Mouse (Mus musculus): Measurements from ENCODE around the gene Mageb18.
A peak's percentile ranks its signal among the peaks of the same experiment; 100 is the strongest.
"Not testable (repeated sequence)": the region's sequence is repeated elsewhere in the genome, so short reads cannot be mapped to it uniquely, and the experiment has no call there.

The Mageb18 gene

GRCm38 (mm10) chrX:92599472-92599871 is at the start of gene Mageb18:
Gene Mageb18 (minus strand): TSS chrX:92599572.
- no peak for DNase-seq

GRCm38 (mm10) chrX:92612788-92613187 is 13.4 kb upstream of the Mageb18 start:
- DNase-seq = no peak

GRCm38 (mm10) chrX:92610466-92610865 is 11.1 kb upstream of the Mageb18 start:
- DNase-seq = no peak

GRCm38 (mm10) chrX:92597324-92597723 is 2.0 kb downstream of the Mageb18 start:
- no peak for DNase-seq

- DNase-seq = no peak
These were observed 71.5 kb downstream of the Mageb18 start for GRCm38 (mm10) chrX:92527826-92528225.

GRCm38 (mm10) chrX:92498254-92498653 is 101.1 kb downstream of the Mageb18 start:
- no peak for DNase-seq

GRCm38 (mm10) chrX:92489649-92490048 is 109.7 kb downstream of the Mageb18 start, which contains the start of gene Gm5941:
Gene Gm5941 (plus strand): TSS chrX:92489949.
- DNase-seq = not testable (repeated sequence)

GRCm38 (mm10) chrX:92464773-92465172 is 134.6 kb downstream of the Mageb18 start:
- DNase-seq = no peak

- no peak for DNase-seq
These were observed 138.9 kb downstream of the Mageb18 start for GRCm38 (mm10) chrX:92460496-92460895.

- no peak for DNase-seq
These were observed 212.0 kb downstream of the Mageb18 start for GRCm38 (mm10) chrX:92387384-92387783.

GRCm38 (mm10) chrX:92342924-92343323 is 256.4 kb downstream of the Mageb18 start:
- DNase-seq = peak in 1 of 2 experiments; percentile 2

- no peak for DNase-seq
These were observed 258.5 kb downstream of the Mageb18 start for GRCm38 (mm10) chrX:92340906-92341305.

- DNase-seq = no peak
These were observed 259.8 kb downstream of the Mageb18 start for GRCm38 (mm10) chrX:92339551-92339950.

GRCm38 (mm10) chrX:92333459-92333858 is 265.9 kb downstream of the Mageb18 start:
- no peak for DNase-seq

- no peak for DNase-seq
These were observed 275.8 kb downstream of the Mageb18 start for GRCm38 (mm10) chrX:92323599-92323998.

- DNase-seq = no peak
These were observed 318.8 kb downstream of the Mageb18 start for GRCm38 (mm10) chrX:92280619-92281018.
